8 mouse cellular contexts compared by ENCODE assay signal in the genomic region with DNA sequence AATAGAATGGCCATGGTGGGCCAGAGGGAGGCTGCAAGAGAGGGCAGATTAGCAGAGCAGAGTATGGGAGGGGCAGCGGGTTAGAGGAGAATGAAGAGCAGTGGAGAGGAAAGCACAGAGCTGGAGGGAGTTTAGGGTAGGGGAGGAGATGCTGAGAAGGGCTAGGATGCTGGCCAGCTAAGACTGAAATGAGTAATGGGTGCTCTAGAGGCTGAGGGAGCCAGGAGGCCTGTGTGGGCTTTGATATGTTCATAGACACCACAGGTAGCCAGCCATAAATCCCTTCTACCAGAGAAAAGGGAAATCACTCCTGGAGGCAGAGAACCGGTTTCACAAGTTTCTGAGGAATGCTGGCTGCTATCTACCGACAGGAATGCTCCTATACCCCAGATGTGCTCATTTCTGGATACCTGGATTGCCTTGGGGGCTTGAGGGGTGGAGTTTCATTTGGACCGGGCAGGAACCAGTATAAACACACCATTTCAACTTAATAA. TPM values are rescaled to one million over a fixed set of nuclear protein-coding genes. Genes with fewer than 3 reads are reported as not detected.
DNase-seq lines count a peak whose midpoint lies in the region; ATAC-seq lines count a peak whose summit lies in the region.

No protein-coding gene starts in this region.

- no peaks in the 10 kb centered on the region for H3K27me3 ChIP-seq in liver, embryonic 11.5 days (replicated peaks; ENCODE audit: control insufficient read depth, insufficient read depth, low read length)
- no peaks in the 10 kb centered on the region for H3K27me3 ChIP-seq in forebrain, embryonic 12.5 days
- no peaks in the 10 kb centered on the region for H3K27me3 ChIP-seq in limb, embryonic 13.5 days
- H3K27me3 ChIP-seq in stomach, embryonic 14.5 days (ENCODE audit: control insufficient read depth, insufficient read depth, low read length), result no peaks in the 10 kb centered on the region

- 0 out of 2 replicates have a peak, but pooled peaks have one; percentile 49 for ATAC-seq in liver, embryonic 11.5 days (replicated peaks; ENCODE audit: low FRiP score)
- peak; percentile 58; the same call in 1 of the 2 replicates for ATAC-seq in forebrain, embryonic 12.5 days (ENCODE audit: low FRiP score)
- peak; percentile 54 for ATAC-seq in limb, embryonic 13.5 days (ENCODE audit: low FRiP score, low read depth)
- ATAC-seq in stomach, embryonic 14.5 days (ENCODE audit: insufficient number of reproducible peaks, insufficient read depth, low FRiP score, low read depth), result peak; percentile 46; the same call in 1 of the 2 replicates
- no peak for ATAC-seq in monocyte, adult 5-6 weeks (replicated peaks; ENCODE audit: insufficient number of reproducible peaks, low FRiP score, low TSS enrichment, poor library complexity, severe bottlenecking)
- no peak for ATAC-seq in activated CD4-positive, CD25-positive, alpha-beta regulatory T cell, adult 4 months

- WGBS in liver, embryonic 11.5 days, result 20% methylated on average over 4 of the region's 4 CpGs
- 5% methylated on average over 4 of the region's 4 CpGs for WGBS in forebrain, embryonic 12.5 days
- WGBS in limb, embryonic 13.5 days, result 4% methylated on average over 4 of the region's 4 CpGs
- WGBS in stomach, embryonic 14.5 days, result 9% methylated on average over 4 of the region's 4 CpGs

- no peak overlapping the region for H3K4me3 ChIP-seq in liver, embryonic 11.5 days (ENCODE audit: low read depth, low read length)
- no peak overlapping the region for H3K4me3 ChIP-seq in forebrain, embryonic 12.5 days (replicated peaks)
- no peak overlapping the region for H3K4me3 ChIP-seq in limb, embryonic 13.5 days
- H3K4me3 ChIP-seq in stomach, embryonic 14.5 days (ENCODE audit: low read depth, low read length), result no peak overlapping the region

- H3K4me1 ChIP-seq in liver, embryonic 11.5 days (replicated peaks; ENCODE audit: control insufficient read depth, insufficient read depth, low read length), result peaks cover 11% of the 10 kb centered on the region; the same call in 1 of the 2 replicates
- peaks cover 22% of the 10 kb centered on the region for H3K4me1 ChIP-seq in forebrain, embryonic 12.5 days
- H3K4me1 ChIP-seq in limb, embryonic 13.5 days, result peaks cover 36% of the 10 kb centered on the region
- H3K4me1 ChIP-seq in stomach, embryonic 14.5 days (ENCODE audit: control insufficient read depth, insufficient read depth, low read length), result peaks cover 16% of the 10 kb centered on the region; the same call in 1 of the 2 replicates

- DNase-seq in liver, embryonic 11.5 days (ENCODE audit: low spot score), result no peak
- DNase-seq in liver, result no peak
- no peak for DNase-seq in ovary, adult 18-20 months (ENCODE audit: low spot score)

- H3K9ac ChIP-seq in liver, embryonic 11.5 days (ENCODE audit: low read depth, low read length), result no peak overlapping the region
- no peak overlapping the region for H3K9ac ChIP-seq in forebrain, embryonic 12.5 days
- peak overlapping the region; percentile 35; the same call in 1 of the 2 replicates for H3K9ac ChIP-seq in limb, embryonic 13.5 days
- no peak overlapping the region for H3K9ac ChIP-seq in stomach, embryonic 14.5 days (replicated peaks; ENCODE audit: low read depth, low read length)

- no peaks in the 10 kb centered on the region for H3K9me3 ChIP-seq in liver, embryonic 11.5 days (ENCODE audit: control insufficient read depth, low read length)
- H3K9me3 ChIP-seq in forebrain, embryonic 12.5 days, result no peaks in the 10 kb centered on the region
- no peaks in the 10 kb centered on the region for H3K9me3 ChIP-seq in limb, embryonic 13.5 days
- H3K9me3 ChIP-seq in stomach, embryonic 14.5 days (ENCODE audit: control insufficient read depth, low read depth, low read length), result no peaks in the 10 kb centered on the region

- peak overlapping the region; percentile 8; the same call in 1 of the 2 replicates for H3K4me2 ChIP-seq in liver, embryonic 11.5 days
- no peak overlapping the region for H3K4me2 ChIP-seq in forebrain, embryonic 12.5 days
- peak overlapping the region; percentile 30 for H3K4me2 ChIP-seq in limb, embryonic 13.5 days (replicated peaks)
- no peak overlapping the region; the same call in 1 of the 2 replicates for H3K4me2 ChIP-seq in stomach, embryonic 14.5 days (replicated peaks; ENCODE audit: low read depth, low read length)

- no peak overlapping the region for H3K27ac ChIP-seq in liver, embryonic 11.5 days (ENCODE audit: low read depth, low read length)
- H3K27ac ChIP-seq in forebrain, embryonic 12.5 days, result no peak overlapping the region
- H3K27ac ChIP-seq in limb, embryonic 13.5 days, result peak overlapping the region; percentile 61
- H3K27ac ChIP-seq in stomach, embryonic 14.5 days (ENCODE audit: low read length), result peak overlapping the region; percentile 4; the same call in 1 of the 2 replicates

- no peaks in the 10 kb centered on the region for H3K36me3 ChIP-seq in liver, embryonic 11.5 days (ENCODE audit: control insufficient read depth, insufficient read depth, low read length)
- H3K36me3 ChIP-seq in forebrain, embryonic 12.5 days (replicated peaks), result no peaks in the 10 kb centered on the region
- H3K36me3 ChIP-seq in limb, embryonic 13.5 days, result 0 out of 2 replicates have a peak, but pooled peaks cover 3% of the 10 kb centered on the region
- no peaks in the 10 kb centered on the region for H3K36me3 ChIP-seq in stomach, embryonic 14.5 days (ENCODE audit: control insufficient read depth, insufficient read depth, low read length)

RNA-seq across cellular contexts. Expression of a gene that starts 13.2 kb away (rescaled TPM):
- polyA plus RNA-seq in liver, embryonic 11.5 days (2014; fragmentation: Nextera tagmentation; extraction: Ambion mirVana), result 1.0 and 1.5 TPM in 2 replicates
- 53.8 and 63.2 TPM in 2 replicates for polyA plus RNA-seq in forebrain, embryonic 12.5 days (2016; fragmentation: Nextera tagmentation; extraction: Ambion mirVana)
- polyA plus RNA-seq in limb, embryonic 13.5 days (2015; fragmentation: Nextera tagmentation; extraction: Ambion mirVana), result 6.1 and 7.1 TPM in 2 replicates
- polyA plus RNA-seq in stomach, embryonic 14.5 days (2014; fragmentation: Nextera tagmentation; extraction: Ambion mirVana), result 7.3 and 7.5 TPM in 2 replicates
- 0.85 to 2.1 TPM (median 1.1 TPM) in 3 replicates for total RNA-seq in monocyte, adult 5-6 weeks (2017)
- under 1 TPM in 1 of 2 experiments, not detected in 1; 0.91 TPM for polyA plus RNA-seq in activated CD4-positive, CD25-positive, alpha-beta regulatory T cell, adult 4 months (2017; shearing (Covaris generic))

RNA-seq across cellular contexts. Expression of a gene that starts 13.8 kb away (rescaled TPM):
- 21.5 and 26.8 TPM in 2 replicates for polyA plus RNA-seq in liver, embryonic 11.5 days (2014; fragmentation: Nextera tagmentation; extraction: Ambion mirVana)
- 36.7 and 36.8 TPM in 2 replicates for polyA plus RNA-seq in forebrain, embryonic 12.5 days (2016; fragmentation: Nextera tagmentation; extraction: Ambion mirVana)
- polyA plus RNA-seq in limb, embryonic 13.5 days (2015; fragmentation: Nextera tagmentation; extraction: Ambion mirVana), result 40.5 and 41.3 TPM in 2 replicates
- polyA plus RNA-seq in stomach, embryonic 14.5 days (2014; fragmentation: Nextera tagmentation; extraction: Ambion mirVana), result 37.4 and 41.5 TPM in 2 replicates
- total RNA-seq in monocyte, adult 5-6 weeks (2017), result 41.3 to 64.2 TPM (median 51.0 TPM) in 3 replicates
- polyA plus RNA-seq in activated CD4-positive, CD25-positive, alpha-beta regulatory T cell, adult 4 months (2017; shearing (Covaris generic)), result 1 to 10 TPM; 2.9 to 3.3 TPM

Comparison
In these comparisons a context has a peak if more than half of its experiments do, and no peak if none do; other contexts are left out.
1. ATAC-seq: peak in liver, embryonic 11.5 days (single experiment), forebrain, embryonic 12.5 days (single experiment), limb, embryonic 13.5 days (single experiment) and stomach, embryonic 14.5 days (single experiment); none in monocyte, adult 5-6 weeks (single experiment) and activated CD4-positive, CD25-positive, alpha-beta regulatory T cell, adult 4 months (single experiment).
2. H3K27ac ChIP-seq: peak in limb, embryonic 13.5 days (single experiment) and stomach, embryonic 14.5 days (single experiment); none in liver, embryonic 11.5 days (single experiment) and forebrain, embryonic 12.5 days (single experiment).
3. H3K4me2 ChIP-seq: peak in liver, embryonic 11.5 days (single experiment) and limb, embryonic 13.5 days (single experiment); none in forebrain, embryonic 12.5 days (single experiment) and stomach, embryonic 14.5 days (single experiment).